Mouse (Mus musculus) right cerebral cortex, adult 2 months (tissue): ENCODE measurements around the gene a.
A peak's percentile ranks its signal among the peaks of the same experiment; 100 is the strongest.
"Not testable (repeated sequence)": the region's sequence is repeated elsewhere in the genome, so short reads cannot be mapped to it uniquely, and the experiment has no call there.

Experiments used
- DNase-seq, 2 experiments: peaks; one replicate each; pipeline ENCODE4 v3.0.0; 2021 to 2022; ENCODE audit warnings: low spot score in 2 of 2

a gene

GRCm38 (mm10) chr2:154922134-154922533, 130.9 kb downstream of the a start:
- DNase-seq = not testable (repeated sequence)

GRCm38 (mm10) chr2:154925411-154926031, 134.3 kb downstream of the a start:
- no peak for DNase-seq

GRCm38 (mm10) chr2:154926843-154927242, 135.6 kb downstream of the a start:
- no peak for DNase-seq

GRCm38 (mm10) chr2:154928298-154928697, 137.1 kb downstream of the a start:
- DNase-seq = no peak

GRCm38 (mm10) chr2:154933884-154934283, 142.7 kb downstream of the a start:
- DNase-seq = peak; percentile 10 to 24

- DNase-seq = no peak
These were observed 144.9 kb downstream of the a start for GRCm38 (mm10) chr2:154936106-154936505.

- no peak for DNase-seq
These were observed 145.4 kb downstream of the a start for GRCm38 (mm10) chr2:154936536-154937155.

- no peak for DNase-seq
These were observed 146.6 kb downstream of the a start for GRCm38 (mm10) chr2:154937547-154938390.

- DNase-seq = no peak
These were observed 150.8 kb downstream of the a start for GRCm38 (mm10) chr2:154941952-154942351.

- no peak for DNase-seq
These were observed 151.3 kb downstream of the a start for GRCm38 (mm10) chr2:154942546-154942945.

GRCm38 (mm10) chr2:154943101-154943500, 151.9 kb downstream of the a start:
- peak; percentile 86 for DNase-seq

- no peak for DNase-seq
These were observed 155.7 kb downstream of the a start for GRCm38 (mm10) chr2:154946921-154947320.

- DNase-seq = no peak
These were observed 158.2 kb downstream of the a start for GRCm38 (mm10) chr2:154949352-154949751.

- DNase-seq = no peak
These were observed 158.7 kb downstream of the a start for GRCm38 (mm10) chr2:154949877-154950276.

- DNase-seq = no peak
These were observed 159.4 kb downstream of the a start for GRCm38 (mm10) chr2:154950601-154951000.

GRCm38 (mm10) chr2:154959486-154959885, 168.3 kb downstream of the a start:
- DNase-seq = no peak

- no peak for DNase-seq
These were observed 168.7 kb downstream of the a start for GRCm38 (mm10) chr2:154959909-154960308.

GRCm38 (mm10) chr2:154963176-154963575, 172.0 kb downstream of the a start:
- no peak for DNase-seq

- DNase-seq = not testable (repeated sequence)
These were observed 178.7 kb downstream of the a start for GRCm38 (mm10) chr2:154969740-154970397.

- peak; percentile 5 to 21 for DNase-seq
These were observed 180.9 kb downstream of the a start for GRCm38 (mm10) chr2:154971919-154972692.

GRCm38 (mm10) chr2:154972981-154973380, 181.8 kb downstream of the a start:
- DNase-seq = no peak
